Mouse (Mus musculus): ENCODE data around the gene Slc35f4.

The Slc35f4 gene

GRCm38 (mm10) chr14:49525931-49526291, at the start of gene Slc35f4:
Slc35f4 (minus strand) TSS chr14:49526046.
- DNase-seq: no peak

DNA sequence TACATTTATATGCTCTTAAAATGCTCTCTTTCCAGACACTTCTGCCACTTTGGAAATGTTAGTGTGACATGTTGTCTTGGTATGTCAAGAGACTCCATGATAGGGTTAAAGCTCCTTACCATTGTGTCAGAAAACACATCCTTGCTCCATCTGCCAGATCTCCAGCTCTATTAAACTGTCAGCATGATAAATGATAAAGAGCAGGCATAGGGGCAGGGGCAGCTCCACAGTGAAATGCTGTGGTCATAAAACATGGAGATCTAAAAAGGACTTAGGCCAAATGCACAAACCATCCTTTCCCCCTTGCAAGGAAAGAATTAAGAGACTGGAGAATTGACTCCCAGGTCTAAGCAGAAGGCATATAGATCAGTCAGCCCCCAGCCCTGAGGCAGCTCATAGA, 42.5 kb upstream of the Slc35f4 start:
- DNase-seq: no peak

- no peak for DNase-seq
These were observed 34.9 kb upstream of the Slc35f4 start for GRCm38 (mm10) chr14:49560706-49561105.

- DNase-seq: no peak
These were observed 14.3 kb upstream of the Slc35f4 start for GRCm38 (mm10) chr14:49540104-49540503.

DNA sequence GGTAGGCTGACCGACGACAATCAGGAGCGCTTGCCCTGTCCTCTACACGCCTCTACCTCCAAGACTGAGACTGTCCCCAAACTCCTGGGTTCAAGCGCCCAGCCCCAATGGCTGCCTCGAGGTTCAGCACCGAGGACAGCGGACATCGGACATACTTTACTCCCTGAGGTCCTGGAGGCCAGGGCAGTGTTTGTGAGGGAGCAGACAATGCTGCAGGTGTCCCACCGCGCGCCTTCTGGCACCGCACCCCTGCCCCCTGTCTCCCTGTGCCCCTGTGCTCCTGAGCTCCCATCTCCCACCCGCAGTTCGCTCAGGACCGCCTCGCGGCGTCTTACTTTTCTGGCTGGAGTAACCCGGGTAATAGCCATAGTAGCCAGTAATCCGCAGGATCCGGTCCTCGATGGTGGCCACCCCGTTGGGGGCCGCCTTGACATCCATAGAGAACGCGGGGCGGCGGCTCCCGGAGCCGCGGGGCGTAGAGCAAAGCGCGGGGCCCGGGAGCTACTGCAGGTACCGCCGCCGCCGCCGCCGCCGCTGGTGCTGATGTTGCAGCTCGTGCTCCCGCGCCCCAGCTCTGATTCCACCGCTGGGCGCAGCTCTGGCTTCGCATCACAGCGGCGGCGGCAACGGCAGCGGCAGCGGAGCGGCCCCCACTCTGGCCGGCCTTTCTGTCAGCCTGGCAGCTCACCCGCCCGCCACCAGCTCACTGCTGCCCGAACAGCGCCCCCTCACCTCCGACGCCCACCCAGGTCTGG, 493 bp downstream of the Slc35f4 start:
- DNase-seq: peak; percentile 62

- DNase-seq: no peak
These were observed 1.2 kb downstream of the Slc35f4 start for GRCm38 (mm10) chr14:49524665-49525064.

- no peak for DNase-seq
These were observed 10.7 kb downstream of the Slc35f4 start for GRCm38 (mm10) chr14:49515096-49515665.

GRCm38 (mm10) chr14:49514137-49514536, 11.7 kb downstream of the Slc35f4 start:
- no peak for DNase-seq

- DNase-seq: no peak
These were observed 30.7 kb downstream of the Slc35f4 start for GRCm38 (mm10) chr14:49495192-49495591.

GRCm38 (mm10) chr14:49493793-49494192, 32.1 kb downstream of the Slc35f4 start:
- peak; percentile 49 for DNase-seq

GRCm38 (mm10) chr14:49492506-49492905, 33.3 kb downstream of the Slc35f4 start:
- DNase-seq: no peak

DNA sequence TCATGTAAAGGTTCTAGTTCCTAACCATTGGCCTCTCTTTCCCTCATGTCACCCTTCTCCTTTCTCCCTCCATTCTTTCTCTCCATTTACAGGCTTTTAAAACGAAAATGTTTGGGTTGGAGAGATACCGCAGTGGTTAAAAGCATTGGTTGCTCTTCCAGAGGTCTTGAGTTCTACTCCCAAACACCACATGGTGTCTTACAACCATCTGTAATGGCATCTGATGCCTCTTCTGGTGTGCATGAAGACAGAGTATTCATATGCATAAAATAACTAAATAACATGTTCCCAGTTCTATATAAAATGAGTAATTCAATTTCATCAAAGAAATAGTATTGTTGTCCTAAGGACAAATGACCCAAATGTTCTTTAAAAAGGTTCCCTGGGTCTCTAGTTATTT, 49.2 kb downstream of the Slc35f4 start:
- no peak for DNase-seq

- no peak for DNase-seq
These were observed 64.1 kb downstream of the Slc35f4 start for GRCm38 (mm10) chr14:49461761-49462160.

DNA sequence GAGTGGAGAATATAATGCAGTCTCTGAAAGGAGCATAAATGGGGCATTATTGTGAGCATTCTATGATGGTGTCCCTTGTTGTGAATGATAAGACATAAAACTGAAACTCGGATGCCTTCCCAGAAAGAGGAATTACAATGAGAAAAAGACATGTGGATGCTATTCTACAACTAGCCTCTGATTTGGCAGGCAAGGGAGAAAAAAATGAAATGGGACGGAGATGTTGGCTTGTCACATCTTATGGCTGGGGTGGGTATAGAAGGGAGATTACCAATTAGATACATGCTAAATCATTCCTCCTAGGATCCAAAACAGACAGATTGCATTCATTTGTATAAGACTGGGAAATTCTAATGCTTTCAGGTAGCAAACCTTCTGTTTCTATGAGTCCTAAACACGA, 65.0 kb downstream of the Slc35f4 start:
- DNase-seq: no peak

DNA sequence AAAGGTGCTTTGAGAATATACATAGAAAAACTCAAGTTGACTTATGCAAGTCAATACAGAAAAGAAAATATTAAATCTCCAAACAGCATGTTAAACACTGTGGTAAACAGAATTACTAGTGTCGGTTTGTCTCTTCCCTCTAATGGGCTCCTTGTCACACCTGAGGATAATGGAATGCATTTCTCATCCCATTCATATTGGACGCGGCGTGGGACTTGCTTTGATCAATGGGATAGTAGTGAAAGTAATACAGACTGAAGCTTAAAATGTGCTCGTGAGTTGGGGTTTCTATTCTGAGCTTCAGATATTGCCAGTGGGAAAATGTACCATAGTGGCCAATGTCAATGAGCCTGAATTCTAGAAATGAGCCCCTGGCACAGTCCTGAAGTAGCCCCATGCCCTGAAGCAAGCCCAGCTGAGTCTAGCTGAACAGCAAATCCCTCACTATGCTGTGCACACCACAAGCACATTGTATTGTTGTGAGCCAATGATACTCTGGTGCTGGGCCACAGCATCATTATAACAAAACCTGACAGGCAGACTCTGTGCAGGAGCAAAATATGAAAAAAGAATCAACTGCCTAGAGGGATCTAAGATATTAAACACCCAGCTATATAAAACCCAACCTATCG, 71.4 kb downstream of the Slc35f4 start:
- no peak for DNase-seq

DNA sequence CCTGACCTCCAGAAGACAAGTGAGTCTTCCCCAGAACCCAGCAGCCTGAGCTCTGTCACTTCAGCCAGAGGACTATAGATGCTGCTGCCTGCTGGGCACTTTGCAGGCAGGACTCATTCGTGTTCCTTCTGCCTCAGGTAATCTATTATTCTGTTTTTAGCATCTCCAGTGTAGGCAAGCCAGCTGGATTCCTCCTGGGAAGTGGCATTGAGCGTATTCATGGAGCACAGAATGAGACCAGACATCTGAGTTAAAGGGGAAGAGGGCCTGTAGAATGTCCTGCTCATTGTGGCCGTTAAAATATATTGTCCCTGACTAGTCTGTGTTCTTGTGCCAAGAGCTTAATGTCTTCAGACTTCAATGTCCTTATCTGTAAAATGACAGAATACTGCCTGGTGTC, 72.1 kb downstream of the Slc35f4 start:
- no peak for DNase-seq

DNA sequence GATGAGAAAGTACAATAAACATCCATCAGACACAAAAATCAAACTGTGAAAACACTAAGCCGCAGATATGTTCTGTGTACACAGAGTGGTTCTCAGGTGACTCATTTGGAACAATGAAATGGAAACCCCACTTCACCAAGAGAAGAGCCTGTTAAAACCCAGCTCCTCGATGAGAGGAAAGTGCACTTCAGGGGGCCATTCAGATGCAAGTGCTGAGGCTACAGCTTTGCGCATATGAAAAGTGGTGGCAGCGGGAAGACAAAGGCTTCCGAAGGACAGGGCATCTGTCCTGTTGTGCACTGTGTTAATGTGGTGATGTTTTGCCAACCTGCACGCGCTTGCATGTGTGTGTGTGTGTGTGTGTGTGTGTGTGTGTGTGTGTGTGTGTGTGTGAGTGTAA, 78.2 kb downstream of the Slc35f4 start:
- DNase-seq: no peak

- DNase-seq: no peak
These were observed 79.4 kb downstream of the Slc35f4 start for GRCm38 (mm10) chr14:49446461-49446860.

DNA sequence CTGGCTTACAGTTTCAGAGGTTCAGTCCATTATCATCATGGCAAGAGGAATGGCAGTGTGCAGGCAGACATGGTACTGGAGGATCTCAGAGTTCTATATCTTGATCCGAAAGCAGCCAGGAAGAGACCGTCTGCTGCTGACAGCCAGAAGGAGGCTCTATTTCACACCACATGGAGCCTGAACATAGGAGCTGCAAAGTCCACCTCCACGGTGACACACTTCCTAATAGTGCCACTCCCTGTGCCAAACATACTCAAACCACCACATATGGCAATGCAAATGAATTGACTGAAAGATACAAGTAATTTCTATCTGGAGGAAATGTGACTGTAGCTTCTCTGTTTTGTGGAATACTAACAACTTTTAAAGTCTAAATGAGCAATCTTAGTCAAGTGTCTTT, 89.0 kb downstream of the Slc35f4 start:
- DNase-seq: no peak

- DNase-seq: no peak
These were observed 94.0 kb downstream of the Slc35f4 start for GRCm38 (mm10) chr14:49431821-49432220.

DNA sequence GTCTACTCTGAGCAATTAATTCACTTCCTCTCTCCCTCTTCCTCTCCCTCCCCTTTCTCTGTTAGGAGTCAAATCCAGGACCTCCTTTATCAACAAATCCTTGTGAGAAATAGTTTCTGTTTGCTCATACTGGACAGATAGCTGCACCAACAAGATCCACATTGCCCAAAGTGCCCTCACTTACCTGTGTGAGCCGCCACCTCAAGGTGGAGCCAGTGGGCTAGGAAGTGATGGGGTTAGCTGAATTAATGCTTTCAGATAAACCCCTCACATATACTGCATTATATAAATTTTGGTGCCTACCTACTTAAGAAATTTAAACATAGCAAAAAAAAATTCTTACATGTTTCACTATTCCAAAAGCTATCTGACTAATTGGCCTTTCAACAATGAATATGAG, 133.4 kb downstream of the Slc35f4 start:
- no peak for DNase-seq

DNA sequence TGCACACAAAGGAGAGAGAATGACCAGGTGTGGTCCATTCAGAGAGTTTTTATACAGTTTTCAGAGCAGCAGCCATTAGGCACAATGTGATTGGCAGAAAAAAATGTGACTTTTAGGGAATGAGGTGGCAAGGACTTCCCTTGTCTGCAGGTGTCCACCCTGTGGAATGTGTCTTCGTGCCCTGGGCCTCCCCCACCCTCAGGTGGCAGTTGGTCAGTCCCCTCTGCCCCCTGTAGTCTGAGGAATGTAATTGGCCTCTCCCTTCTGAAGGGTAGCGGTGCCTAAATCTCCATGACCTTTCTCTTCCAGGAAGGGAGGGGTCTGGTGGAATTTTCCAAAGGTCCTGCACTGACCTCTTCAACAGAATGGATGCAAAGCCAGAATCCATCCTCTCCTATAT, 163.7 kb downstream of the Slc35f4 start:
- DNase-seq: no peak

- DNase-seq: no peak
These were observed 170.3 kb downstream of the Slc35f4 start for GRCm38 (mm10) chr14:49355561-49355960.

DNA sequence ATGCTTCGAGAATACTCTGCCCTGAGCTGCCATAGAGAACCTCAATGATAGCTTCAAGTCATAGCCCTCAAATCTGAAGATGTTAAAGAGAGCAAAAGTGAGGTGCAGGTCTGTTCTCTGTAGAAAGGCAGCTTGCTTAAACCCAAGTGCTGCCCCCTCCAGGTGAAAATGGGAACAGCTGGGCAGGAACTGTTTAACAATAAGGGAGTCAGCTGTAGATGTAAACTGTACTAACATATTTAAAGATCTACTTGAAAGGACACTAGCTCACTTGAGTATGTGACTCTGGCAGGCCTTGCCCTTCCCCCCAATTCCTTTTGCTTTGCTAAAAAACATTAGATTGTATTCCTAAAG, 177.0 kb downstream of the Slc35f4 start:
- no peak for DNase-seq

All from right cerebral cortex, postnatal 25 days (tissue).